Mouse (Mus musculus) cerebellum, adult 2 months (tissue): ENCODE results near the gene Gm16503. TPM values are rescaled to one million over a fixed set of nuclear protein-coding genes. Genes with fewer than 3 reads are reported as not detected.
"Not testable (repeated sequence)": the region's sequence is repeated elsewhere in the genome, so short reads cannot be mapped to it uniquely, and the experiment has no call there.

ENCODE experiments used
- DNase-seq, 2 experiments: peaks; one replicate each; pipeline ENCODE4 v3.0.0; 2021
- H3K27ac ChIP-seq: fragments of 200-500 bp; 2 replicates; pipeline ENCODE4 v1.5.1; 2012; ENCODE audit warnings: low read length, control low read depth, inconsistent platforms; ENCODE audit not compliant: insufficient read depth
- H3K27me3 ChIP-seq: fragments of 200-500 bp; 2 replicates; pipeline ENCODE4 v1.6.1; 2012; ENCODE audit warnings: inconsistent platforms, mild to moderate bottlenecking, low read length, moderate library complexity; ENCODE audit not compliant: control insufficient read depth, insufficient read depth
- H3K4me1 ChIP-seq: fragments of 200-500 bp; 2 replicates; pipeline ENCODE4 v1.6.1; 2011; ENCODE audit warnings: low read length; ENCODE audit not compliant: control insufficient read depth, insufficient read depth
- H3K4me3 ChIP-seq: fragments of 200-500 bp; replicated peaks from 2 replicates; pipeline ENCODE3; 2011; ENCODE audit warnings: mild to moderate bottlenecking, low read depth, low read length, control low read depth; ENCODE audit not compliant: insufficient read depth
- CTCF ChIP-seq: fragments of 200-500 bp; IDR thresholded peaks from 2 replicates; pipeline ENCODE4 v1.5.1; 2011; ENCODE audit warnings: low read depth, mild to moderate bottlenecking, control low read depth, low read length, moderate library complexity, borderline replicate concordance; ENCODE audit not compliant: insufficient read depth
- POLR2A ChIP-seq: fragments of 200-500 bp; IDR thresholded peaks from 2 replicates; pipeline ENCODE4 v1.6.1; 2011; ENCODE audit warnings: low read length, control low read depth, borderline replicate concordance; ENCODE audit not compliant: insufficient read depth
- WGBS: fragments of 180-500 bp; shearing (Covaris S2); methylation state at CpG from one replicate; pipeline ENCODE4 v1.1.7; 2018; 5-methylcytosine and 5-hydroxymethylcytosine counted together
- polyA plus RNA-seq: library from polyadenylated mRNA; depleted of rRNA; stranded (reverse); fragments of >200 nt; gene quantifications from 2 replicates; pipeline ENCODE4 v1.2.3, GENCODE M21; 2012; rRNA removed

Gm16503 gene
- 0.47 and 0.51 TPM in 2 replicates for polyA plus RNA-seq

- 75% methylated on average over 3 of the region's 3 CpGs for WGBS
- H3K27me3 ChIP-seq, H3K27ac ChIP-seq, DNase-seq, H3K4me3 ChIP-seq, H3K4me1 ChIP-seq: not testable (repeated sequence)
These were observed at the start of gene Gm16503 for GRCm38 (mm10) chr4:147539918-147540317. Gm16503 (plus strand) TSS chr4:147540218.

- H3K4me1 ChIP-seq, H3K27ac ChIP-seq, H3K4me3 ChIP-seq, H3K27me3 ChIP-seq, DNase-seq: not testable (repeated sequence)
- 86% methylated on average over 7 of the region's 7 CpGs for WGBS
These were observed 47.9 kb upstream of the Gm16503 start, which contains the start of gene Zfp982 for GRCm38 (mm10) chr4:147492117-147492516. Zfp982 (plus strand) TSS chr4:147492417.

- H3K27ac ChIP-seq, DNase-seq, H3K27me3 ChIP-seq, H3K4me1 ChIP-seq, H3K4me3 ChIP-seq: not testable (repeated sequence)
- 79% methylated on average over 5 of the region's 5 CpGs for WGBS
These were observed 41.0 kb upstream of the Gm16503 start for GRCm38 (mm10) chr4:147498772-147499613.

- 64% methylated on average over 2 of the region's 2 CpGs for WGBS
These were observed 30.8 kb upstream of the Gm16503 start for GRCm38 (mm10) chr4:147509174-147509573.

GRCm38 (mm10) chr4:147518981-147519380 is 21.0 kb upstream of the Gm16503 start:
- no peak overlapping the region for H3K27ac ChIP-seq
- TF ChIP-seq CTCF (no peak), POLR2A (no peak)
- H3K4me1 ChIP-seq: no peaks in the 10 kb centered on the region
- no peak overlapping the region for H3K4me3 ChIP-seq
- H3K27me3 ChIP-seq: no peaks in the 10 kb centered on the region
- WGBS: 58% methylated on average over 2 of the region's 2 CpGs
- DNase-seq: no peak

More at GRCm38 (mm10) chr4:147509174-147509573, 30.8 kb upstream of the Gm16503 start:
- Histone ChIP-seq H3K27me3 (no peaks in the 10 kb centered on the region), H3K4me1 (no peaks in the 10 kb centered on the region), H3K4me3 (no peak overlapping the region), H3K27ac (no peak overlapping the region)
- TF ChIP-seq CTCF (no peak), POLR2A (no peak)
- DNase-seq: no peak

GRCm38 (mm10) chr4:147520100-147520499 is 19.9 kb upstream of the Gm16503 start:
- Histone ChIP-seq H3K4me1 (no peaks in the 10 kb centered on the region), H3K4me3 (no peak overlapping the region), H3K27me3 (no peaks in the 10 kb centered on the region), H3K27ac (no peak overlapping the region)
- TF ChIP-seq POLR2A (no peak), CTCF (no peak)
- DNase-seq: no peak

- WGBS: 77% methylated on average over 1 of the region's 1 CpGs
- Histone ChIP-seq H3K4me1 (no peaks in the 10 kb centered on the region), H3K27me3 (no peaks in the 10 kb centered on the region), H3K4me3 (no peak overlapping the region), H3K27ac (no peak overlapping the region)
- DNase-seq: no peak
- TF ChIP-seq POLR2A: no peak
- TF ChIP-seq CTCF: no peak
These were observed 14.9 kb upstream of the Gm16503 start for GRCm38 (mm10) chr4:147525125-147525524.

- Histone ChIP-seq H3K4me1 (no peaks in the 10 kb centered on the region), H3K27me3 (no peaks in the 10 kb centered on the region), H3K4me3 (no peak overlapping the region), H3K27ac (no peak overlapping the region)
- TF ChIP-seq POLR2A (no peak), CTCF (no peak)
- WGBS: 86% methylated on average over 1 of the region's 1 CpGs
- DNase-seq: no peak
These were observed 9.7 kb upstream of the Gm16503 start for GRCm38 (mm10) chr4:147530366-147530765.

GRCm38 (mm10) chr4:147535916-147536315 is 4.1 kb upstream of the Gm16503 start:
- H3K27ac ChIP-seq, H3K4me3 ChIP-seq, H3K27me3 ChIP-seq, H3K4me1 ChIP-seq, DNase-seq: not testable (repeated sequence)
